Mouse (Mus musculus) forebrain, embryonic 15.5 days (tissue): ENCODE data around the gene Capn2. TPM values are rescaled to one million over a fixed set of nuclear protein-coding genes. Genes with fewer than 3 reads are reported as not detected.

Experiments
- ATAC-seq: fragments of 200-750 bp; cut with Nextera tagmentation; replicated peaks from 2 replicates; pipeline ENCODE4 v1.8.0; 2017; ENCODE audit warnings: mild to moderate bottlenecking, moderate TSS enrichment, moderate library complexity
- H3K27ac ChIP-seq: fragments of 300-500 bp; sonication (generic); replicated peaks from 2 replicates; pipeline ENCODE4 v1.5.1; 2015; ENCODE audit warnings: mild to moderate bottlenecking, inconsistent platforms
- H3K27me3 ChIP-seq: fragments of 300-500 bp; sonication (generic); 2 replicates; pipeline ENCODE4 v1.6.1; 2015; ENCODE audit warnings: inconsistent platforms
- H3K36me3 ChIP-seq: fragments of 300-500 bp; sonication (generic); 2 replicates; pipeline ENCODE4 v1.6.1; 2015; ENCODE audit warnings: mild to moderate bottlenecking, inconsistent platforms
- H3K4me1 ChIP-seq: fragments of 300-500 bp; sonication (generic); 2 replicates; pipeline ENCODE4 v1.6.1; 2015; ENCODE audit warnings: inconsistent platforms
- H3K4me2 ChIP-seq: fragments of 300-500 bp; sonication (generic); replicated peaks from 2 replicates; pipeline ENCODE4 v1.6.1; 2015; ENCODE audit warnings: mild to moderate bottlenecking, inconsistent platforms
- H3K4me3 ChIP-seq: fragments of 300-500 bp; sonication (generic); 2 replicates; pipeline ENCODE4 v1.5.1; 2015; ENCODE audit warnings: mild to moderate bottlenecking, inconsistent platforms
- H3K9ac ChIP-seq: fragments of 300-500 bp; sonication (generic); replicated peaks from 2 replicates; pipeline ENCODE4 v1.6.1; 2015; ENCODE audit warnings: mild to moderate bottlenecking, inconsistent platforms
- H3K9me3 ChIP-seq: fragments of 300-500 bp; sonication (generic); 2 replicates; pipeline ENCODE4 v1.6.1; 2016; ENCODE audit warnings: inconsistent platforms
- WGBS: fragments of 180-500 bp; shearing (Covaris S2); methylation state at CpG from one replicate; pipeline ENCODE4 v1.1.7; 2015; ENCODE audit warnings: mixed read lengths; 5-methylcytosine and 5-hydroxymethylcytosine counted together
- polyA plus RNA-seq: library from polyadenylated mRNA; unstranded; fragments of >200 nt; fragmentation: Nextera tagmentation; extraction: Ambion mirVana; gene quantifications from 2 replicates; pipeline ENCODE4 v1.2.1, GENCODE M21; 2015

Gene Capn2
- polyA plus RNA-seq, 1 experiment from 2014 or later: 70.3 TPM

GRCm38 (mm10) chr1:182475005-182475796, 42.2 kb downstream of the Capn2 start:
- no peak for ATAC-seq
- H3K9ac ChIP-seq: no peak overlapping the region
- H3K4me2 ChIP-seq: no peak overlapping the region
- peaks cover 74% of the 10 kb centered on the region for H3K36me3 ChIP-seq
- WGBS: 87% methylated on average over 5 of the region's 5 CpGs
- H3K27ac ChIP-seq: no peak overlapping the region
- H3K27me3 ChIP-seq: no peaks in the 10 kb centered on the region
- H3K9me3 ChIP-seq: no peaks in the 10 kb centered on the region
- no peaks in the 10 kb centered on the region for H3K4me1 ChIP-seq
- no peak overlapping the region for H3K4me3 ChIP-seq

GRCm38 (mm10) chr1:182465978-182466377, 51.4 kb downstream of the Capn2 start:
- H3K36me3 ChIP-seq: peaks cover 35% of the 10 kb centered on the region
- no peak overlapping the region for H3K9ac ChIP-seq
- no peak for ATAC-seq
- no peak overlapping the region for H3K4me2 ChIP-seq
- H3K9me3 ChIP-seq: no peaks in the 10 kb centered on the region
- no peak overlapping the region for H3K4me3 ChIP-seq
- WGBS: 91% methylated on average over 4 of the region's 4 CpGs
- peaks cover 15% of the 10 kb centered on the region for H3K4me1 ChIP-seq
- no peak overlapping the region for H3K27ac ChIP-seq
- no peaks in the 10 kb centered on the region for H3K27me3 ChIP-seq

- Histone ChIP-seq H3K4me1 (peaks cover 18% of the 10 kb centered on the region), H3K4me2 (no peak overlapping the region), H3K36me3 (peaks cover 31% of the 10 kb centered on the region), H3K4me3 (no peak overlapping the region), H3K9ac (no peak overlapping the region), H3K27me3 (no peaks in the 10 kb centered on the region), H3K9me3 (no peaks in the 10 kb centered on the region), H3K27ac (no peak overlapping the region)
- no peak for ATAC-seq
- 56% methylated on average over 4 of the region's 4 CpGs for WGBS
Measured at GRCm38 (mm10) chr1:182465309-182465708, 52.1 kb downstream of the Capn2 start.

GRCm38 (mm10) chr1:182461813-182462212, 55.6 kb downstream of the Capn2 start:
- no peak overlapping the region for H3K4me2 ChIP-seq
- ATAC-seq: 0 out of 2 replicates have a peak, but pooled peaks have one; percentile 42
- no peak overlapping the region for H3K9ac ChIP-seq
- H3K27me3 ChIP-seq: no peaks in the 10 kb centered on the region
- 56% methylated on average over 10 of the region's 10 CpGs for WGBS
- H3K4me1 ChIP-seq: peaks cover 18% of the 10 kb centered on the region
- no peaks in the 10 kb centered on the region for H3K9me3 ChIP-seq
- no peak overlapping the region for H3K4me3 ChIP-seq
- H3K36me3 ChIP-seq: peaks cover 16% of the 10 kb centered on the region
- peak overlapping the region; percentile 54; the same call in 1 of the 2 replicates for H3K27ac ChIP-seq

GRCm38 (mm10) chr1:182461261-182461660, 56.1 kb downstream of the Capn2 start:
- no peak overlapping the region for H3K9ac ChIP-seq
- peaks cover 18% of the 10 kb centered on the region for H3K4me1 ChIP-seq
- H3K36me3 ChIP-seq: peaks cover 19% of the 10 kb centered on the region
- 82% methylated on average over 7 of the region's 7 CpGs for WGBS
- H3K4me2 ChIP-seq: no peak overlapping the region
- H3K27ac ChIP-seq: peak overlapping the region; percentile 54; the same call in 1 of the 2 replicates
- no peaks in the 10 kb centered on the region for H3K27me3 ChIP-seq
- H3K4me3 ChIP-seq: no peak overlapping the region
- ATAC-seq: no peak
- no peaks in the 10 kb centered on the region for H3K9me3 ChIP-seq

- WGBS: 76% methylated on average over 13 of the region's 13 CpGs
- no peak overlapping the region for H3K4me2 ChIP-seq
- ATAC-seq: no peak
Measured at GRCm38 (mm10) chr1:182460291-182461244, 56.8 kb downstream of the Capn2 start.

GRCm38 (mm10) chr1:182459436-182459835, 58.0 kb downstream of the Capn2 start:
- H3K4me1 ChIP-seq: peaks cover 12% of the 10 kb centered on the region
- no peak overlapping the region for H3K27ac ChIP-seq
- 92% methylated on average over 8 of the region's 8 CpGs for WGBS
- H3K36me3 ChIP-seq: peaks cover 31% of the 10 kb centered on the region
- no peak overlapping the region for H3K4me2 ChIP-seq
- ATAC-seq: no peak
- no peaks in the 10 kb centered on the region for H3K27me3 ChIP-seq
- no peak overlapping the region for H3K9ac ChIP-seq
- H3K4me3 ChIP-seq: no peak overlapping the region
- no peaks in the 10 kb centered on the region for H3K9me3 ChIP-seq

More at GRCm38 (mm10) chr1:182460291-182461244, 56.8 kb downstream of the Capn2 start:
- peaks cover 17% of the 10 kb centered on the region for H3K4me1 ChIP-seq
- H3K27me3 ChIP-seq: no peaks in the 10 kb centered on the region
- no peak overlapping the region for H3K4me3 ChIP-seq
- H3K9me3 ChIP-seq: no peaks in the 10 kb centered on the region
- H3K36me3 ChIP-seq: peaks cover 26% of the 10 kb centered on the region
- no peak overlapping the region for H3K9ac ChIP-seq
- H3K27ac ChIP-seq: no peak overlapping the region; the same call in 1 of the 2 replicates

GRCm38 (mm10) chr1:182458556-182458955, 58.9 kb downstream of the Capn2 start:
- H3K4me1 ChIP-seq: peaks cover 12% of the 10 kb centered on the region; the same call in 1 of the 2 replicates
- H3K9me3 ChIP-seq: no peaks in the 10 kb centered on the region
- H3K27ac ChIP-seq: no peak overlapping the region
- ATAC-seq: no peak
- H3K27me3 ChIP-seq: no peaks in the 10 kb centered on the region
- peaks cover 38% of the 10 kb centered on the region for H3K36me3 ChIP-seq
- no peak overlapping the region for H3K9ac ChIP-seq
- no peak overlapping the region for H3K4me2 ChIP-seq
- no peak overlapping the region for H3K4me3 ChIP-seq
- WGBS: 78% methylated on average over 19 of the region's 19 CpGs

GRCm38 (mm10) chr1:182455080-182455479, 62.3 kb downstream of the Capn2 start:
- H3K27me3 ChIP-seq: no peaks in the 10 kb centered on the region
- no peak overlapping the region for H3K27ac ChIP-seq
- no peak overlapping the region for H3K4me3 ChIP-seq
- no peak for ATAC-seq
- no peaks in the 10 kb centered on the region for H3K9me3 ChIP-seq
- H3K36me3 ChIP-seq: peaks cover 39% of the 10 kb centered on the region
- no peaks in the 10 kb centered on the region for H3K4me1 ChIP-seq
- WGBS: 79% methylated on average over 2 of the region's 2 CpGs
- no peak overlapping the region for H3K9ac ChIP-seq
- no peak overlapping the region for H3K4me2 ChIP-seq

- H3K27me3 ChIP-seq: no peaks in the 10 kb centered on the region
- no peaks in the 10 kb centered on the region for H3K9me3 ChIP-seq
- 94% methylated on average over 4 of the region's 4 CpGs for WGBS
- H3K9ac ChIP-seq: no peak overlapping the region
- H3K4me3 ChIP-seq: no peak overlapping the region
- no peak overlapping the region for H3K27ac ChIP-seq
- no peak for ATAC-seq
- no peaks in the 10 kb centered on the region for H3K4me1 ChIP-seq
- no peak overlapping the region for H3K4me2 ChIP-seq
- peaks cover 49% of the 10 kb centered on the region for H3K36me3 ChIP-seq
Measured at GRCm38 (mm10) chr1:182452473-182452872, 64.9 kb downstream of the Capn2 start.

- H3K36me3 ChIP-seq: peaks cover 63% of the 10 kb centered on the region
- WGBS: 91% methylated on average over 14 of the region's 14 CpGs
Measured at GRCm38 (mm10) chr1:182448276-182449035, 69.0 kb downstream of the Capn2 start.

More at GRCm38 (mm10) chr1:182448276-182449035, 69.0 kb downstream of the Capn2 start:
- H3K27me3 ChIP-seq: no peaks in the 10 kb centered on the region
- no peak overlapping the region for H3K4me2 ChIP-seq
- no peaks in the 10 kb centered on the region for H3K4me1 ChIP-seq
- no peak overlapping the region for H3K9ac ChIP-seq
- no peak overlapping the region for H3K4me3 ChIP-seq
- no peaks in the 10 kb centered on the region for H3K9me3 ChIP-seq
- no peak for ATAC-seq
- no peak overlapping the region for H3K27ac ChIP-seq
